Mouse (Mus musculus): ENCODE data around the gene Gm9844.

DNA sequence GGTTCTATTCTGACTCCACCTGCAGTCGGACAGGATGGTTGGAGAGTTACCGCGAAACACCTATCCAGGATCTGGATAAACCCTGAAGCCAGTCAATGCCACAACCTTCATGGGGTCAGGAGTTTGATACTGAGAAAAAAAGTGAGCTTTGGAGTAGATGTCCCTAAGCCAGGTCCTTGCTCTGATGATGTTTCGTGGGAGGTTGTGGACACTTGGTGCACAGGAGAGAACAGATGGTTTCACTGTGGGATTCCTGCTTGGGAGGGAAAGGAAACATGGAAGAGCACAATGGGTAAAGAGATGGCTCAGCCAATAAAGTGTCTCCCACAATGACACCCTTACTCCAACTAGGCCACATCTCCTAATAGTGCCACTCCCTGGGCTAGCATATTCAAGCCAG, 34.8 kb upstream of the Gm9844 start:
- TF ChIP-seq POLR2A (IDR thresholded peaks at IDR 0.05; ENCODE audit: extremely low read depth, insufficient read depth, low read length) (no peak), CTCF (IDR thresholded peaks at IDR 0.05; ENCODE audit: low read depth, low read length) (no peak)

All from liver, adult 2 months (tissue).